ENCODE assay signal across 7 mouse cellular contexts in the genomic region with DNA sequence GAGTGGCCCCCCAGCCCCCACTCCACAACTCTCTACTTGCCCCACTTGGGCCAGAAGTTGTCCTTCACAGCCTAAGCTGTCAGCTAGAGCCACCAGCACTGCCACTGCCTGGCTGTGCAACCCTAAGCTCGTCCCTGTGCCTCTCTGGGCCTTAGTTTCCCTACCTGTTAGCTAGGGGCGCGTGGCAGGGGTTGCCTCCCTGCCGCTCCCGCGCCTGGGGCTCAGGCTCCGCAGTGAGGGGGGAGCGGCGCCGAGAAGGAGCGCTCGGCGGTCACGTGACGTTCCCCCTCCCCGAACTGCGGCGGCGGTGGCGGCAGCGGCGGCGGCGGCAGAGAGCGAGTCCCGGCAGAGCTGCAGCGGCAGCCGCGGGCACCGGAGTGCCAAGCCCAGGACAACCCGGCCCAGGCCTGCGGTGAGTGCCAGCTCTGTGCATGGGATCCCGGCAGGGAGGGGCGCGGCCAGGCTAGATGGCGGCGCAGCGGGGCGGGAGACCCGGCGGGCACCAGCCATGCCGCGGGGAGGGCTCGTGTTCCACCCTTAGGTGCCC. TPM values are rescaled to one million over a fixed set of nuclear protein-coding genes. Genes with fewer than 3 reads are reported as not detected.
A peak's percentile ranks its signal among the peaks of the same experiment; 100 is the strongest.
DNase-seq lines count a peak whose midpoint lies in the region; ATAC-seq and TF ChIP-seq lines count a peak whose summit lies in the region.

Gene Rap1gap (plus strand): TSS at position 294 of the 547 bp plus-strand sequence.

- WGBS in embryonic facial prominence, embryonic 14.5 days, result 0% methylated on average over 15 of the region's 44 CpGs
- WGBS in small intestine, adult 2 months, result under 1% methylated on average over 44 of the region's 44 CpGs

- H3K4me2 ChIP-seq in CH12.LX (ENCODE audit: insufficient read depth, low read depth, poor library complexity, severe bottlenecking), result peak within 1 kb of the TSS; percentile 30; the same call in 1 of the 2 replicates
- H3K4me2 ChIP-seq in embryonic facial prominence, embryonic 14.5 days (ENCODE audit: low read depth, low read length), result peak within 1 kb of the TSS; percentile 92

- in situ Hi-C loops in CH12.LX (cut with MboI; ENCODE audit: low pct_ligation_motif_present, low pct_unique_long_range_greater_than_20kb, low sequenced_read_pairs), result no loop called here

- no peak within 1 kb of the TSS for H3K9ac ChIP-seq in CH12.LX (ENCODE audit: insufficient read depth, low read depth)
- peak within 1 kb of the TSS; percentile 73 for H3K9ac ChIP-seq in embryonic facial prominence, embryonic 14.5 days (ENCODE audit: low read depth, low read length)

- no peak for TF ChIP-seq POLR2A in CH12.LX (IDR thresholded peaks at IDR 0.05; ENCODE audit: low read depth, low read length)
- TF ChIP-seq POLR2A in small intestine, adult 2 months (IDR thresholded peaks at IDR 0.05; ENCODE audit: low read depth, low read length), result no peak

- TF ChIP-seq EP300 in CH12.LX (IDR thresholded peaks at IDR 0.05; ENCODE audit: low read length), result no peak

- no peak for TF ChIP-seq CTCF in CH12.LX (conservative IDR thresholded peaks at IDR 0.05 in 1 of 2, IDR thresholded peaks at IDR 0.05 in 1 of 2; ENCODE audit: low read depth in 2 of 2, low read length in 2 of 2)
- TF ChIP-seq CTCF in small intestine, adult 2 months (IDR thresholded peaks at IDR 0.05; ENCODE audit: extremely low read depth, insufficient read length, insufficient replicate concordance, low read depth, low read length), result no peak

- intact Hi-C loops in heart, postnatal 36 days (cut with DNase I), result no loop called here

- no peaks in the 10 kb centered on the region for H3K79me2 ChIP-seq in CH12.LX (replicated peaks; ENCODE audit: control insufficient read depth, extremely low read depth, insufficient read depth, poor library complexity, severe bottlenecking)

- no peak for DNase-seq in CH12.LX (ENCODE audit: extremely low read depth)
- DNase-seq in T-cell, adult 2 months (ENCODE audit: low spot score), result peak; percentile 18
- no peak for DNase-seq in embryonic facial prominence, embryonic 14.5 days (ENCODE audit: low spot score)
- peak in 1 of 2 experiments; percentile 26 for DNase-seq in heart, postnatal 36 days
- DNase-seq in layer of hippocampus, postnatal 36 days, result peak; percentile 72 to 81
- DNase-seq in lung, postnatal 36 days, result peak; percentile 28

- no peak for TF ChIP-seq RAD21 in CH12.LX (IDR thresholded peaks at IDR 0.05; ENCODE audit: low read depth, low read length)

- no peak within 1 kb of the TSS for H3K27ac ChIP-seq in CH12.LX (ENCODE audit: insufficient read depth, low read depth)
- H3K27ac ChIP-seq in embryonic facial prominence, embryonic 14.5 days (replicated peaks; ENCODE audit: low read depth, low read length), result no peak within 1 kb of the TSS
- H3K27ac ChIP-seq in small intestine, adult 2 months (ENCODE audit: insufficient read depth, low read depth, low read length), result no peak within 1 kb of the TSS

- peaks cover 59% of the 10 kb centered on the region for H3K27me3 ChIP-seq in CH12.LX (replicated peaks)
- H3K27me3 ChIP-seq in embryonic facial prominence, embryonic 14.5 days (replicated peaks; ENCODE audit: control insufficient read depth, insufficient read depth, low read length), result peaks cover 4% of the 10 kb centered on the region; the same call in 1 of the 2 replicates
- peaks cover 24% of the 10 kb centered on the region for H3K27me3 ChIP-seq in small intestine, adult 2 months (ENCODE audit: control insufficient read depth, insufficient read depth, low read length)

- H3K4me3 ChIP-seq in CH12.LX (replicated peaks in 1 of 3; ENCODE audit: low read depth in 2 of 3, low read length in 2 of 3, poor library complexity in 1 of 3), result peak within 1 kb of the TSS in 1 of 3 experiments; percentile 45
- H3K4me3 ChIP-seq in embryonic facial prominence, embryonic 14.5 days (ENCODE audit: low read depth, low read length), result peak within 1 kb of the TSS; percentile 56
- peak within 1 kb of the TSS; percentile 46 for H3K4me3 ChIP-seq in small intestine, adult 2 months (ENCODE audit: low read depth, low read length)

- H3K36me3 ChIP-seq in CH12.LX (replicated peaks in 1 of 2; ENCODE audit: control insufficient read depth in 1 of 2, insufficient read depth in 1 of 2, low read length in 1 of 2), result peaks cover 0 to 2% of the 10 kb centered on the region in 2 experiments
- H3K36me3 ChIP-seq in embryonic facial prominence, embryonic 14.5 days (ENCODE audit: control insufficient read depth, insufficient read depth, low read length), result no peaks in the 10 kb centered on the region
- H3K36me3 ChIP-seq in small intestine, adult 2 months (ENCODE audit: control insufficient read depth, insufficient read depth, low read length), result no peaks in the 10 kb centered on the region

- peaks cover 0 to 7% of the 10 kb centered on the region in 2 experiments; a peak in 2 of 4 replicates for H3K4me1 ChIP-seq in CH12.LX (ENCODE audit: control insufficient read depth in 1 of 2, insufficient read depth in 2 of 2)
- H3K4me1 ChIP-seq in embryonic facial prominence, embryonic 14.5 days (ENCODE audit: control insufficient read depth, insufficient read depth, low read length), result peaks cover 19% of the 10 kb centered on the region; the same call in 1 of the 2 replicates
- 0 out of 2 replicates have a peak, but pooled peaks cover 4% of the 10 kb centered on the region for H3K4me1 ChIP-seq in small intestine, adult 2 months (ENCODE audit: control insufficient read depth, insufficient read depth, insufficient read length, low read length)

- H3K9me3 ChIP-seq in CH12.LX (replicated peaks; ENCODE audit: low read length), result no peaks in the 10 kb centered on the region
- H3K9me3 ChIP-seq in embryonic facial prominence, embryonic 14.5 days (ENCODE audit: control insufficient read depth, low read length), result no peaks in the 10 kb centered on the region

- ATAC-seq in embryonic facial prominence, embryonic 14.5 days (ENCODE audit: low read depth), result peak; percentile 28

- dilution Hi-C loops in CH12.LX (cut with MboI; ENCODE audit: extremely low pct_ligation_motif_present, extremely low pct_unique_long_range_greater_than_20kb, low sequenced_read_pairs), result no loop called here

TF ChIP-seq in CH12.LX, 34 proteins besides CTCF, POLR2A, EP300 and RAD21:
- TF ChIP-seq USF2 (conservative IDR thresholded peaks at IDR 0.05; ENCODE audit: low read depth, low read length) (0 out of 2 replicates have a peak, but pooled peaks have one; percentile 6), TCF12 (IDR thresholded peaks at IDR 0.05; ENCODE audit: low read depth, low read length) (no peak), MXI1 (IDR thresholded peaks at IDR 0.05; ENCODE audit: low read depth, low read length) (no peak), UBTF (IDR thresholded peaks at IDR 0.05; ENCODE audit: low read depth, low read length) (no peak), BHLHE40 (IDR thresholded peaks at IDR 0.05; ENCODE audit: low read depth, low read length) (peak; percentile 42; the same call in 1 of the 2 replicates), TBP (conservative IDR thresholded peaks at IDR 0.05; ENCODE audit: low read depth, low read length) (no peak), HCFC1 (IDR thresholded peaks at IDR 0.05; ENCODE audit: low read depth, low read length) (no peak), ZKSCAN1 (IDR thresholded peaks at IDR 0.05; ENCODE audit: borderline replicate concordance, low read depth, low read length) (no peak), USF1 (IDR thresholded peaks at IDR 0.05; ENCODE audit: low read depth, low read length) (peak; percentile 74)

RNA-seq across cellular contexts. Expression of gene Rap1gap, which starts in this region (rescaled TPM):
- total RNA-seq in CH12.LX (2012; rRNA removed) (5.1 and 5.8 TPM in 2 replicates), CH12.LX (2014; rRNA removed) (2.4 and 3.0 TPM in 2 replicates)
- polyA plus RNA-seq in CH12.LX (2012; ENCODE audit: insufficient read length, low read depth), result 9.2 and 11.1 TPM in 2 replicates
- polyA plus RNA-seq in embryonic facial prominence, embryonic 14.5 days (2014; fragmentation: Nextera tagmentation; extraction: Ambion mirVana), result 17.1 and 18.4 TPM in 2 replicates
- 10 to 100 TPM; 11.4 to 17.6 TPM for total RNA-seq in heart, postnatal 36 days (2021)
- total RNA-seq in layer of hippocampus, postnatal 36 days (2021), result 100 to 1,000 TPM; 273 to 281 TPM
- 48.4 and 141 TPM in 2 replicates for polyA plus RNA-seq in small intestine, adult 2 months (2012; rRNA removed)

Comparison
In these comparisons a context has a peak if more than half of its experiments do, and no peak if none do; other contexts are left out.
1. RNA of gene Rap1gap (total RNA-seq): 273 to 281 TPM in layer of hippocampus, postnatal 36 days; 11.4 to 17.6 TPM in heart, postnatal 36 days and 2.4 to 5.8 TPM in CH12.LX; every median in the first group is over 10 times any median in the second.
2. DNase-seq: peak in T-cell, adult 2 months (single experiment), layer of hippocampus, postnatal 36 days (2 of 2) and lung, postnatal 36 days (single experiment); none in CH12.LX (single experiment) and embryonic facial prominence, embryonic 14.5 days (single experiment).